Mouse (Mus musculus) bone marrow, adult 2 months (tissue): ENCODE measurements around the gene Pgm2.

Experiments
- CTCF ChIP-seq: fragments of 200-500 bp; IDR thresholded peaks from 2 replicates; pipeline ENCODE4 v1.5.1; 2011; ENCODE audit warnings: low read length, control low read depth; ENCODE audit not compliant: control insufficient read depth, insufficient read depth
- POLR2A ChIP-seq: fragments of 200-500 bp; IDR thresholded peaks from 2 replicates; pipeline ENCODE4 v1.6.1; 2011; ENCODE audit warnings: low read depth, mild to moderate bottlenecking, control low read depth, low read length, borderline replicate concordance; ENCODE audit not compliant: control insufficient read depth

DNA sequence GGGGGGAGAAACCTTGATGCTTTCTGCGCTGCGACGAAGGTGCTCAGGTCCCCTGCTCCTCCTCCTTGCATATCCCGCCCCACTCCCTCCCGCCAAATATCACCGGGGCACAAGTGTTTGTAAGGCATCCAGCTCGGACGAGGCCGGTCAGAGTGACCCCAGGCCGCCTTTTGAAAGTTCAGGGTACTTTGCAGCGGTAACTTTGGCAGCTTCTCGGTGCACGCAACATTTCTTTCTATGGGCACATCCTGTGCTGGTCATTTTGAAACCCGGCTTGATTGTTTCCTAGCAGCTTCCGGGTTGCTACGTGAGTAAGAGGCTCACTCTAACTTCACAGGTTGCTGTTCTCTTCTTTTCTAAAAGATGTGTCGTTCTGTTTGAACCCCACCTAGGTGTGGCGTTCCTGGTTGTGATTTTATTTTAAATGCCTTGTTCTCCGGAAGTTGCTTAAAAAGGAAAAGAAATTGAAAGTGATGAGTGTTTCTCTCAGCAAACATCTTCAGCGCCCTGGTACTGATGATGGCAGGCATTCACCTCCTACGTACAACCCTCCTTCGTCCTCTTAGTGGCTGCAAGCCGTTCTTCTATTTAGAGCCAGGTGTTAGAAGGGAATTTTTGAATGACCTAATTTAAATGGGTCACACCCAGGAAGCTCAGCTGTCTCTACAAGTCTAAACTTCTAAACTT lies 68.1 kb downstream of the Pgm2 start:
- TF ChIP-seq CTCF (no peak), POLR2A (no peak)
